Mouse (Mus musculus) CD4-positive, CD25-positive, alpha-beta regulatory T cell, adult 9 weeks (primary cell): Measurements from ENCODE around the gene Olfr594. TPM values are rescaled to one million over a fixed set of nuclear protein-coding genes. Genes with fewer than 3 reads are reported as not detected.

Experiments used
- polyA plus RNA-seq: library from polyadenylated mRNA; unstranded; fragments of 100-300 nt; shearing (Covaris generic); gene quantifications from one replicate; pipeline ENCODE4 v1.2.1, GENCODE M21; 2017

Olfr594 gene
- not detected for polyA plus RNA-seq

DNA sequence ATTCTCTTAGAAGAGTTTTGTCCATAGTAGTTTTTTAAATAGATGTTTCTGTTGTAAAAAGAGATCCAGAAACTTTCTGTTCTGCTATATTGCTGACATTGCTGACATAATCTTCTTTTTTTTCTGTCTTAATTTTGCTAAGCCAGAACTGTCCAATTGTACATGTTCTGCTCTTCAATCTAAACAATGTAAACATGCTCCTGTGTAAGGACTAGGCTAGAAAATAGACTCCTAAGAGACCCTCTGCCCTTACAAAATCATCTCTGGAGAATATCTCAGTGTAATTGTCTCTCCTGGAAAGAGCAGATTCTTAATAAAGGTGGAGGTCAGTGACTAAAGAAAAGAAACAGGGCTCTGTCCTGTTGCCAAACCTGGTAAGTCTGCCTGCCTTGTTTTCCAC is at the start of gene Olfr594:
TSS of gene Olfr594 (plus strand) at position 301 of the 400 bp plus-strand sequence.

DNA sequence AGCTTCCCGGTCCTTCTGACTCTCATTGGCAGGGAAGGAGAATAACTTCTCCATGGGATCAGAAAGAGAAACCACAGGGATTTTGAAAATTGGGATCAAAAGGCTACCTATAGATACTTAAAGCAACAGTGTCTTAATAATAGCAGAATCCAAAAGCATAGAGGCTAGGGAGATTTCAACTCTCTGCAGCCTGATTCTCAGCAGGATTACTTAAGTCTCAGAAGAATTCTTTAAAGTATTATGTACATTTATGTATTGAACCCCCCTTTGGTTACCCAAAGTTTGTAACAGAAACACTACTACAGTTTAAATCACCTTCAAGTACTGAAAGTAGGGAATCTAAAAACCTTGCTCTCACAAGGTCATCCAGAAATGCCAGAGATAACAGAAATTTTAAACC is 38.6 kb upstream of the Olfr594 start, which contains the start of gene Olfr591:
TSS of gene Olfr591 (minus strand) at position 101 of the 400 bp plus-strand sequence.

DNA sequence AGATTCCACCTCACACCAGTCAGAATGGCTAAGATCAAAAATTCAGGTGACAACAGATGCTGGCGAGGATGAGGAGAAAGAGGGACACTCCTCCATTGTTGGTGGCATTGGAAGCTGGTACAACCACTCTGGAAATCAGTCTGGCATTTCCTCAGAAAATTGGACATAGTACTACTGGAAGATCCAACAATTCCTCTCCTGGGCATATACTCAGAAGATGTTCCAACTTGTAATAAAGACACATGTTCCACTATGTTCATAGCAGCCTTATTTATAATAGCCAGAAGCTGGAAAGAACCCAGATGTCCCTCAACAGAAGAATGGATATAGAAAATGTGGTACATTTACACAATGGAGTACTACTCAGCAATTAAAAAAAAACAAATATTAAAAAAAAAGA is 32.3 kb upstream of the Olfr594 start, which contains the start of gene Olfr592:
TSS of gene Olfr592 (plus strand) at position 301 of the 400 bp plus-strand sequence.

GRCm38 (mm10) chr7:103211562-103211961 is 5.2 kb upstream of the Olfr594 start, which contains the start of gene Olfr593:
Gene Olfr593, plus strand, starts transcription at chr7:103211862.

GRCm38 (mm10) chr7:103252405-103252804 is 35.6 kb downstream of the Olfr594 start, which contains the start of gene Usp17ld:
Gene Usp17ld, minus strand, starts transcription at chr7:103252505.

Other genes with a start within 250 kb of the Olfr594 start
- gene Olfr577, start 241.1 kb upstream of the Olfr594 start, polyA plus RNA-seq: not detected
- gene Olfr578, start 227.7 kb upstream of the Olfr594 start, polyA plus RNA-seq: not detected
- not detected for gene Olfr582, start 179.0 kb upstream of the Olfr594 start, polyA plus RNA-seq
- not detected for gene Olfr583, start 165.7 kb upstream of the Olfr594 start, polyA plus RNA-seq
- not detected for gene Olfr584, start 135.1 kb upstream of the Olfr594 start, polyA plus RNA-seq
- gene Olfr585, start 119.3 kb upstream of the Olfr594 start, polyA plus RNA-seq: not detected
- gene Olfr586, start 91.4 kb upstream of the Olfr594 start, polyA plus RNA-seq: not detected
- not detected for gene Olfr588-ps1, start 76.1 kb upstream of the Olfr594 start, polyA plus RNA-seq
- not detected for gene Olfr589, start 60.6 kb upstream of the Olfr594 start, polyA plus RNA-seq
- gene Olfr591, start 38.7 kb upstream of the Olfr594 start, polyA plus RNA-seq: not detected
- gene Olfr592, start 32.2 kb upstream of the Olfr594 start, polyA plus RNA-seq: not detected
- not detected for gene Olfr593, start 5.1 kb upstream of the Olfr594 start, polyA plus RNA-seq
- not detected for gene Usp17ld, start 35.5 kb downstream of the Olfr594 start, polyA plus RNA-seq
- gene Olfr596, start 88.7 kb downstream of the Olfr594 start, polyA plus RNA-seq: not detected
- not detected for gene Olfr597, start 99.3 kb downstream of the Olfr594 start, polyA plus RNA-seq
- gene Olfr598, start 106.6 kb downstream of the Olfr594 start, polyA plus RNA-seq: not detected
- gene Olfr599, start 118.9 kb downstream of the Olfr594 start, polyA plus RNA-seq: not detected
- gene Olfr600, start 132.7 kb downstream of the Olfr594 start, polyA plus RNA-seq: not detected
- gene Olfr601, start 145.7 kb downstream of the Olfr594 start, polyA plus RNA-seq: not detected
- gene Olfr603, start 169.2 kb downstream of the Olfr594 start, polyA plus RNA-seq: not detected
- not detected for gene Usp17lc, start 198.1 kb downstream of the Olfr594 start, polyA plus RNA-seq
- gene Olfr605, start 228.4 kb downstream of the Olfr594 start, polyA plus RNA-seq: not detected
- gene Olfr606, start 232.1 kb downstream of the Olfr594 start, polyA plus RNA-seq: not detected
- 0.11 TPM for gene Olfr607, start 247.2 kb downstream of the Olfr594 start, polyA plus RNA-seq